Mouse (Mus musculus) cortical plate, adult 2 months (tissue): Measurements from ENCODE around the gene Slc25a35.
"Not testable (repeated sequence)": the region's sequence is repeated elsewhere in the genome, so short reads cannot be mapped to it uniquely, and the experiment has no call there.

Experiments used
- CTCF ChIP-seq: fragments of 200-500 bp; IDR thresholded peaks from 2 replicates; pipeline ENCODE4 v1.5.1; 2011; ENCODE audit warnings: mild to moderate bottlenecking, control low read depth, low read length; ENCODE audit not compliant: insufficient read depth; ENCODE audit errors: extremely low read depth
- POLR2A ChIP-seq: fragments of 200-500 bp; IDR thresholded peaks from 2 replicates; pipeline ENCODE4 v1.6.1; 2011; ENCODE audit warnings: mild to moderate bottlenecking, low read length, control low read depth; ENCODE audit not compliant: insufficient read depth; ENCODE audit errors: extremely low read depth

- TF ChIP-seq POLR2A, CTCF: not testable (repeated sequence)
These were observed 5.8 kb upstream of the Slc25a35 start for GRCm38 (mm10) chr11:68962159-68962558.
